Mouse (Mus musculus) MEL (cell line): ENCODE measurements around the gene Prtn3.

Experiments used
- CTCF ChIP-seq, 3 experiments: IDR thresholded peaks in 2 of 3; conservative IDR thresholded peaks in 1 of 3; 2 replicates each; pipeline ENCODE4 v1.5.1; 2011 to 2012; ENCODE audit warnings: low read length in 3 of 3, low read depth in 2 of 3, mild to moderate bottlenecking in 2 of 3, improper control_type of control experiment in 1 of 3, inconsistent platforms in 1 of 3, mixed read lengths in 1 of 3, moderate library complexity in 1 of 3; ENCODE audit not compliant: control insufficient read depth in 1 of 3, insufficient read depth in 1 of 3, poor library complexity in 1 of 3, severe bottlenecking in 1 of 3
- GATA1 ChIP-seq: IDR thresholded peaks from 2 replicates; pipeline ENCODE4 v1.6.1; 2011; ENCODE audit warnings: low read depth, low read length, improper control_type of control experiment
- NELFE ChIP-seq: IDR thresholded peaks from 2 replicates; pipeline ENCODE4 v1.6.1; 2011; ENCODE audit warnings: low read depth, low read length, improper control_type of control experiment
- POLR2A ChIP-seq, 2 experiments: IDR thresholded peaks; 2 replicates each; pipeline ENCODE4 v1.6.1; 2011 to 2012; ENCODE audit warnings: low read length in 2 of 2, mild to moderate bottlenecking in 2 of 2, control low read depth in 1 of 2, improper control_type of control experiment in 1 of 2, low read depth in 1 of 2, moderate library complexity in 1 of 2; ENCODE audit not compliant: control insufficient read depth in 1 of 2, insufficient read depth in 1 of 2, poor library complexity in 1 of 2
- TAL1 ChIP-seq: IDR thresholded peaks from 2 replicates; pipeline ENCODE4 v1.6.1; 2012; ENCODE audit warnings: mild to moderate bottlenecking, inconsistent platforms, low read length, moderate library complexity, mixed read lengths

- TF ChIP-seq CTCF (IDR thresholded peaks at IDR 0.05 in 2 of 3, conservative IDR thresholded peaks at IDR 0.05 in 1 of 3; ENCODE audit: control insufficient read depth in 1 of 3, insufficient read depth in 1 of 3, low read depth in 2 of 3, low read length in 3 of 3, poor library complexity in 1 of 3, severe bottlenecking in 1 of 3) (peak; percentile 84 to 88 (median 85)), GATA1 (no peak), NELFE (0 out of 2 replicates have a peak, but pooled peaks have one; percentile 26), TAL1 (no peak), POLR2A (IDR thresholded peaks at IDR 0.05; ENCODE audit: control insufficient read depth in 1 of 2, insufficient read depth in 1 of 2, low read depth in 1 of 2, low read length in 2 of 2, poor library complexity in 1 of 2) (0 out of 4 replicates have a peak, but pooled peaks of 1 of the 2 experiments have one; percentile 18)
Measured at GRCm38 (mm10) chr10:79883297-79884084, 9.2 kb downstream of the Prtn3 start.
